ENCODE assay signal across 8 mouse cellular contexts in genomic region chr19:5052166-5052822, GRCm38 (mm10). TPM values are rescaled to one million over a fixed set of nuclear protein-coding genes. Genes with fewer than 3 reads are reported as not detected.
A peak's percentile ranks its signal among the peaks of the same experiment; 100 is the strongest.
DNase-seq lines count a peak whose midpoint lies in the region; ATAC-seq and TF ChIP-seq lines count a peak whose summit lies in the region.
"Had no signal": no experiment of that assay in that cellular context is flagged by ENCODE, and none has a peak within 500 bp of the region (broad histone marks: within the 10 kb centered on the region; RNA-seq: fewer than 3 reads in every experiment).

No protein-coding gene starts in this region.

- TF ChIP-seq EP300 in lung, postnatal 0 days (IDR thresholded peaks at IDR 0.05) = no peak

- 0 out of 2 replicates have a peak overlapping the region, but pooled peaks have one; percentile 4 for H3K9ac ChIP-seq in hindbrain, embryonic 11.5 days (ENCODE audit: low read depth, low read length)
- H3K9ac ChIP-seq in hindbrain, embryonic 13.5 days = no peak overlapping the region
- no peak overlapping the region for H3K9ac ChIP-seq in lung, postnatal 0 days (replicated peaks; ENCODE audit: low read depth)
- H3K9ac ChIP-seq in limb, embryonic 13.5 days = no peak overlapping the region

- H3K9me3 ChIP-seq in hindbrain, embryonic 11.5 days (ENCODE audit: control insufficient read depth, low read length) = no peaks in the 10 kb centered on the region
- no peaks in the 10 kb centered on the region for H3K9me3 ChIP-seq in hindbrain, embryonic 13.5 days
- no peaks in the 10 kb centered on the region for H3K9me3 ChIP-seq in lung, postnatal 0 days (ENCODE audit: low read length)
- H3K9me3 ChIP-seq in limb, embryonic 13.5 days = no peaks in the 10 kb centered on the region

- ATAC-seq in hindbrain, embryonic 11.5 days (ENCODE audit: low FRiP score) = no peak
- ATAC-seq in hindbrain, embryonic 13.5 days (ENCODE audit: low FRiP score) = no peak
- no peak for ATAC-seq in lung, postnatal 0 days
- ATAC-seq in limb, embryonic 13.5 days (ENCODE audit: low FRiP score, low read depth) = no peak
- ATAC-seq: Patski had no signal

- H3K4me1 ChIP-seq in hindbrain, embryonic 11.5 days (replicated peaks; ENCODE audit: control insufficient read depth, insufficient read depth, low read length) = no peaks in the 10 kb centered on the region
- peaks cover 23% of the 10 kb centered on the region for H3K4me1 ChIP-seq in hindbrain, embryonic 13.5 days (replicated peaks)
- no peaks in the 10 kb centered on the region for H3K4me1 ChIP-seq in lung, postnatal 0 days (ENCODE audit: insufficient read depth, low read depth, low read length)
- H3K4me1 ChIP-seq in limb, embryonic 13.5 days = peaks cover 31% of the 10 kb centered on the region

- DNase-seq in hindbrain, embryonic 11.5 days (ENCODE audit: low spot score) = no peak
- DNase-seq in lung, postnatal 0 days (ENCODE audit: low spot score) = no peak
- no peak for DNase-seq in lung, postnatal 4 days
- DNase-seq in cerebellum, postnatal 10 days = peak; percentile 68 to 75
- DNase-seq in adrenal gland, postnatal 36 days = no peak

- no peak overlapping the region for H3K4me2 ChIP-seq in hindbrain, embryonic 11.5 days (replicated peaks; ENCODE audit: low read depth, low read length)
- no peak overlapping the region for H3K4me2 ChIP-seq in hindbrain, embryonic 13.5 days
- 0 out of 2 replicates have a peak overlapping the region, but pooled peaks have one; percentile 14 for H3K4me2 ChIP-seq in lung, postnatal 0 days (replicated peaks; ENCODE audit: low read depth, low read length)
- peak overlapping the region; percentile 23; the same call in 1 of the 2 replicates for H3K4me2 ChIP-seq in limb, embryonic 13.5 days (replicated peaks)

- no peak overlapping the region for H3K4me3 ChIP-seq in hindbrain, embryonic 11.5 days (ENCODE audit: low read depth, low read length)
- H3K4me3 ChIP-seq in hindbrain, embryonic 13.5 days = no peak overlapping the region
- H3K4me3 ChIP-seq in lung, postnatal 0 days (ENCODE audit: low read depth, low read length) = no peak overlapping the region
- H3K4me3 ChIP-seq in limb, embryonic 13.5 days = no peak overlapping the region

- no peak for TF ChIP-seq CTCF in lung, postnatal 0 days (IDR thresholded peaks at IDR 0.05)

- H3K36me3 ChIP-seq in hindbrain, embryonic 11.5 days (ENCODE audit: control insufficient read depth, insufficient read depth, low read length) = no peaks in the 10 kb centered on the region
- peaks cover 27% of the 10 kb centered on the region for H3K36me3 ChIP-seq in hindbrain, embryonic 13.5 days
- peaks cover 10% of the 10 kb centered on the region; the same call in 1 of the 2 replicates for H3K36me3 ChIP-seq in lung, postnatal 0 days (ENCODE audit: insufficient read depth, low read length)
- H3K36me3 ChIP-seq in limb, embryonic 13.5 days = peaks cover 24% of the 10 kb centered on the region

- peaks cover 31% of the 10 kb centered on the region for H3K27me3 ChIP-seq in hindbrain, embryonic 11.5 days (ENCODE audit: control insufficient read depth, insufficient read depth, low read length)
- H3K27me3 ChIP-seq in hindbrain, embryonic 13.5 days = peaks cover 64% of the 10 kb centered on the region
- H3K27me3 ChIP-seq in lung, postnatal 0 days (replicated peaks; ENCODE audit: insufficient read depth, low read length) = no peaks in the 10 kb centered on the region
- H3K27me3 ChIP-seq in limb, embryonic 13.5 days = peaks cover 63% of the 10 kb centered on the region
- H3K27me3 ChIP-seq: Patski had no signal

- 24% methylated on average over 25 of the region's 25 CpGs for WGBS in hindbrain, embryonic 11.5 days
- 25% methylated on average over 25 of the region's 25 CpGs for WGBS in hindbrain, embryonic 13.5 days
- WGBS in lung, postnatal 0 days = 44% methylated on average over 24 of the region's 25 CpGs
- WGBS in limb, embryonic 13.5 days = 27% methylated on average over 25 of the region's 25 CpGs

- H3K27ac ChIP-seq in hindbrain, embryonic 11.5 days (ENCODE audit: low read depth, low read length) = no peak overlapping the region
- H3K27ac ChIP-seq in hindbrain, embryonic 13.5 days = no peak overlapping the region
- no peak overlapping the region for H3K27ac ChIP-seq in lung, postnatal 0 days (ENCODE audit: low read length)
- no peak overlapping the region for H3K27ac ChIP-seq in limb, embryonic 13.5 days

RNA-seq across cellular contexts. Expression of gene Rin1, which starts 2.0 kb away (rescaled TPM):
- polyA plus RNA-seq in hindbrain, embryonic 11.5 days (2014; fragmentation: Nextera tagmentation; extraction: Ambion mirVana) = 0.80 and 1.7 TPM in 2 replicates
- 1.1 and 1.5 TPM in 2 replicates for polyA plus RNA-seq in hindbrain, embryonic 13.5 days (2015; fragmentation: Nextera tagmentation; extraction: Ambion mirVana)
- polyA plus RNA-seq in lung, postnatal 0 days (2015; fragmentation: Nextera tagmentation; extraction: Ambion mirVana) = 1.7 and 1.9 TPM in 2 replicates
- 1.4 and 1.7 TPM in 2 replicates for polyA plus RNA-seq in limb, embryonic 13.5 days (2015; fragmentation: Nextera tagmentation; extraction: Ambion mirVana)
- total RNA-seq in adrenal gland, postnatal 36 days (2021) = 1 to 10 TPM; 3.5 to 3.6 TPM

RNA-seq across cellular contexts. Expression of gene Brms1, which starts 11.1 kb away (rescaled TPM):
- 62.0 and 66.1 TPM in 2 replicates for polyA plus RNA-seq in hindbrain, embryonic 11.5 days (2014; fragmentation: Nextera tagmentation; extraction: Ambion mirVana)
- polyA plus RNA-seq in hindbrain, embryonic 13.5 days (2015; fragmentation: Nextera tagmentation; extraction: Ambion mirVana) = 46.0 and 48.2 TPM in 2 replicates
- polyA plus RNA-seq in lung, postnatal 0 days (2015; fragmentation: Nextera tagmentation; extraction: Ambion mirVana) = 40.8 and 47.6 TPM in 2 replicates
- 36.7 and 40.5 TPM in 2 replicates for polyA plus RNA-seq in limb, embryonic 13.5 days (2015; fragmentation: Nextera tagmentation; extraction: Ambion mirVana)
- total RNA-seq in adrenal gland, postnatal 36 days (2021) = 10 to 100 TPM; 26.7 to 29.9 TPM

RNA-seq across cellular contexts. Expression of gene AC124502.3, which starts 13.6 kb away (rescaled TPM):
- 0.73 and 2.3 TPM in 2 replicates for polyA plus RNA-seq in hindbrain, embryonic 11.5 days (2014; fragmentation: Nextera tagmentation; extraction: Ambion mirVana)
- polyA plus RNA-seq in hindbrain, embryonic 13.5 days (2015; fragmentation: Nextera tagmentation; extraction: Ambion mirVana) = 3.9 and 5.9 TPM in 2 replicates
- 1.1 and 1.6 TPM in 2 replicates for polyA plus RNA-seq in lung, postnatal 0 days (2015; fragmentation: Nextera tagmentation; extraction: Ambion mirVana)
- 3.7 and 4.4 TPM in 2 replicates for polyA plus RNA-seq in limb, embryonic 13.5 days (2015; fragmentation: Nextera tagmentation; extraction: Ambion mirVana)
- 1 to 10 TPM in 1 of 2 experiments, under 1 TPM in 1; 0.99 to 2.3 TPM for total RNA-seq in adrenal gland, postnatal 36 days (2021)

RNA-seq across cellular contexts. Expression of gene B4gat1, which starts 13.7 kb away (rescaled TPM):
- polyA plus RNA-seq in hindbrain, embryonic 11.5 days (2014; fragmentation: Nextera tagmentation; extraction: Ambion mirVana) = 35.4 and 45.2 TPM in 2 replicates
- polyA plus RNA-seq in hindbrain, embryonic 13.5 days (2015; fragmentation: Nextera tagmentation; extraction: Ambion mirVana) = 61.2 and 66.0 TPM in 2 replicates
- polyA plus RNA-seq in lung, postnatal 0 days (2015; fragmentation: Nextera tagmentation; extraction: Ambion mirVana) = 33.8 and 36.3 TPM in 2 replicates
- polyA plus RNA-seq in limb, embryonic 13.5 days (2015; fragmentation: Nextera tagmentation; extraction: Ambion mirVana) = 47.9 and 52.1 TPM in 2 replicates
- total RNA-seq in adrenal gland, postnatal 36 days (2021) = 10 to 100 TPM; 27.8 to 43.5 TPM

RNA-seq across cellular contexts. Expression of gene Cd248, which starts 15.6 kb away (rescaled TPM):
- 26.8 and 27.9 TPM in 2 replicates for polyA plus RNA-seq in hindbrain, embryonic 11.5 days (2014; fragmentation: Nextera tagmentation; extraction: Ambion mirVana)
- polyA plus RNA-seq in hindbrain, embryonic 13.5 days (2015; fragmentation: Nextera tagmentation; extraction: Ambion mirVana) = 19.1 and 20.4 TPM in 2 replicates
- 23.1 and 25.1 TPM in 2 replicates for polyA plus RNA-seq in lung, postnatal 0 days (2015; fragmentation: Nextera tagmentation; extraction: Ambion mirVana)
- 58.8 and 64.8 TPM in 2 replicates for polyA plus RNA-seq in limb, embryonic 13.5 days (2015; fragmentation: Nextera tagmentation; extraction: Ambion mirVana)
- 10 to 100 TPM; 13.7 to 21.2 TPM for total RNA-seq in adrenal gland, postnatal 36 days (2021)

Comparison
In these comparisons a context has a peak if more than half of its experiments do, and no peak if none do; other contexts are left out.
1. DNase-seq: peak in cerebellum, postnatal 10 days (2 of 2); none in hindbrain, embryonic 11.5 days (single experiment), lung, postnatal 0 days (single experiment), lung, postnatal 4 days (0 of 2) and adrenal gland, postnatal 36 days (0 of 2).
2. H3K4me2 ChIP-seq: peak in lung, postnatal 0 days (single experiment) and limb, embryonic 13.5 days (single experiment); none in hindbrain, embryonic 11.5 days (single experiment) and hindbrain, embryonic 13.5 days (single experiment).